Mouse (Mus musculus) intestine, postnatal 0 days (tissue): ENCODE measurements around the gene Csrp3. TPM values are rescaled to one million over a fixed set of nuclear protein-coding genes. Genes with fewer than 3 reads are reported as not detected.

Experiments
- ATAC-seq: fragments of 200-750 bp; cut with Nextera tagmentation; 2 replicates; pipeline ENCODE4 v1.8.0; 2017; ENCODE audit warnings: mild to moderate bottlenecking, moderate TSS enrichment, moderate library complexity
- H3K27ac ChIP-seq: fragments of 300-500 bp; sonication (generic); 2 replicates; pipeline ENCODE4 v1.5.1; 2014; ENCODE audit warnings: mild to moderate bottlenecking, low read depth, low read length, moderate library complexity
- H3K27me3 ChIP-seq: fragments of 300-500 bp; sonication (generic); replicated peaks from 2 replicates; pipeline ENCODE4 v1.6.1; 2014; ENCODE audit warnings: low read length, mixed read lengths; ENCODE audit not compliant: control insufficient read depth, insufficient read depth
- H3K36me3 ChIP-seq: fragments of 300-500 bp; sonication (generic); 2 replicates; pipeline ENCODE4 v1.6.1; 2014; ENCODE audit warnings: mild to moderate bottlenecking, moderate library complexity; ENCODE audit not compliant: control insufficient read depth, insufficient read depth
- H3K4me1 ChIP-seq: fragments of 300-500 bp; sonication (generic); replicated peaks from 2 replicates; pipeline ENCODE4 v1.6.1; 2014; ENCODE audit warnings: antibody characterized with exemption, low read length, mixed read lengths; ENCODE audit not compliant: control insufficient read depth, insufficient read depth
- H3K4me2 ChIP-seq: fragments of 300-500 bp; sonication (generic); replicated peaks from 2 replicates; pipeline ENCODE4 v1.6.1; 2014; ENCODE audit warnings: low read depth, mild to moderate bottlenecking, moderate library complexity
- H3K4me3 ChIP-seq: fragments of 300-500 bp; sonication (generic); 2 replicates; pipeline ENCODE4 v1.5.1; 2014; ENCODE audit warnings: low read depth, low read length
- H3K9ac ChIP-seq: fragments of 300-500 bp; sonication (generic); 2 replicates; pipeline ENCODE4 v1.6.1; 2014; ENCODE audit warnings: mild to moderate bottlenecking, low read depth, low read length
- H3K9me3 ChIP-seq: fragments of 300-500 bp; sonication (generic); 2 replicates; pipeline ENCODE4 v1.6.1; 2016; ENCODE audit warnings: mixed run types; ENCODE audit not compliant: control insufficient read depth
- CTCF ChIP-seq: sonication (generic); IDR thresholded peaks from 2 replicates; pipeline ENCODE4 v1.5.1; 2016; ENCODE audit warnings: low read depth, mild to moderate bottlenecking, control low read depth, antibody characterized with exemption, moderate library complexity
- WGBS: fragments of 180-500 bp; shearing (Covaris S2); extraction: QIAGEN DNeasy Blood & Tissue Kit; methylation state at CpG from one replicate; pipeline ENCODE4 v1.1.7; 2014; 5-methylcytosine and 5-hydroxymethylcytosine counted together
- polyA plus RNA-seq: library from polyadenylated mRNA; unstranded; fragments of >200 nt; fragmentation: Nextera tagmentation; extraction: Ambion mirVana; gene quantifications from 2 replicates; pipeline ENCODE4 v1.2.1, GENCODE M21; 2015

Gene Csrp3
- polyA plus RNA-seq = 5.0 and 5.8 TPM in 2 replicates

- ATAC-seq = no peak
- H3K36me3 ChIP-seq = no peaks in the 10 kb centered on the region
- no peak within 1 kb of the TSS for H3K27ac ChIP-seq
- no peak within 1 kb of the TSS for H3K4me2 ChIP-seq
- TF ChIP-seq CTCF = no peak
- WGBS = 64% methylated on average over 11 of the region's 11 CpGs
- H3K9ac ChIP-seq = no peak within 1 kb of the TSS
- H3K4me3 ChIP-seq = no peak within 1 kb of the TSS
- no peaks in the 10 kb centered on the region for H3K9me3 ChIP-seq
- peaks cover 4% of the 10 kb centered on the region; the same call in 1 of the 2 replicates for H3K4me1 ChIP-seq
- H3K27me3 ChIP-seq = no peaks in the 10 kb centered on the region
Observed at GRCm38 (mm10) chr7:48847820-48848650, at the start of gene Csrp3. Csrp3 (minus strand) TSS chr7:48848033.

DNA sequence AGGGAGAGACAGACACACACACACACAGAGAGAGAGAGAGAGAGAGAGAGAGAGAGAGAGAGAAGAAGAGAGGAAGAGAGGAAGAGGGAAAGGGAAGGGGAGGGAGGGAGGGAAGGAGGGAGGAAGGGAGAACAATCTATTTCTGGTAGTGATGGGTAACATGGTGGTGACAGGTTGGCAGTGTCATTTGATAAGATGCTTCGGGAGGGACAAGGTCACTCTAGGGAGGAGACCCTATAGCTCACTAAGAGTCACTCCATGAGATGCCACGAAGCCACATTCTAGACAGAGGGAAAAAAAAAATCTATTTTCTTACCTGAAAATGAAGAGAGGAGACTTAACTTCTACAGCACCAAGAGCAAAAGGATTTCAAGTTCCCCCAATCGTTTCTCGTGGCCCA lies 48.2 kb upstream of the Csrp3 start:
- no peak overlapping the region for H3K4me2 ChIP-seq
- no peak for TF ChIP-seq CTCF
- H3K36me3 ChIP-seq = no peaks in the 10 kb centered on the region
- H3K4me1 ChIP-seq = no peaks in the 10 kb centered on the region
- 75% methylated on average over 4 of the region's 4 CpGs for WGBS
- no peaks in the 10 kb centered on the region for H3K9me3 ChIP-seq
- H3K27me3 ChIP-seq = no peaks in the 10 kb centered on the region
- H3K27ac ChIP-seq = no peak overlapping the region
- ATAC-seq = no peak
- no peak overlapping the region for H3K9ac ChIP-seq
- no peak overlapping the region for H3K4me3 ChIP-seq

DNA sequence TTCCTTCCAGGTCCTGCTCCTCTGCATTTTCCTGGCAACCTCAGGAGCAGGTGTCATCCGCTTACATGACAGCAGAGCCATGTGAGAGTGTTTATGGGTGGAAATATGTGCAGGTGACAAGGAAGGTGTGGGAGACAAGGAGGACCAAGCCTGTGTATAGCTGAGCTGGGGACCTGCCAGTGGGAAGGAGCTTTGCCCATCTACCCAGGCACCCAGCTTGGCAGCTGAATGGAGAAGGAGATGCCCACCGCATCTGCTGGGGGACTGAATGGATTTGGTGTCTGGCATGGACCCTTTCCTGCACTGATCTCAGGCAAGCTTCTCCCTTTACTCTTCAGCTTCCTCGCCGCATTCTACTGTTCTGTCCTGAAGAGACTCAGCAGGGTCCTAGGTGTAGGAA lies 47.6 kb upstream of the Csrp3 start:
- no peak for ATAC-seq

DNA sequence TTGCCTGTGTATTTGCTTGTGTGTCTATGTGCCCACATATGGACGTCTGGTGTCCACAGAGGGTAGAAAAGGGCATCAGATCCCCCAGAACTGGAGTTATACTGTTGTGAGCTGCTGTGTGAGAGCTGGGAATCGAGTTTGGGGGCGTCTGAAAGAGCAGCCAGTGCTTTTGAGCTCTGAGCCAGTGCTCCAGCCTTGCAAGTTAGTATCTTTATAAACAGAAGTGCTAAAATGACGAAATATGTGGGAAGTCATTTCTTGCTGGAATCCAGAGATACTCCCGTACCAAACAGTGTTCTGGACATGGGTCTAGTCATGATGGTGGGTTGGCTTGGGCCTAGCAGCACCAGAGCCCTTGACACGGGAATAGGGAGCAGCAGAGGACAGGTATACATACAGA lies 46.9 kb upstream of the Csrp3 start:
- no peak overlapping the region for H3K4me3 ChIP-seq

More for the DNA sequence above, 47.6 kb upstream of the Csrp3 start:
- H3K4me3 ChIP-seq = no peak overlapping the region
- H3K9me3 ChIP-seq = no peaks in the 10 kb centered on the region
- no peak overlapping the region for H3K27ac ChIP-seq
- 96% methylated on average over 4 of the region's 4 CpGs for WGBS
- no peak overlapping the region for H3K9ac ChIP-seq
- H3K4me1 ChIP-seq = no peaks in the 10 kb centered on the region
- no peak for TF ChIP-seq CTCF
- H3K4me2 ChIP-seq = no peak overlapping the region
- no peaks in the 10 kb centered on the region for H3K27me3 ChIP-seq
- no peaks in the 10 kb centered on the region for H3K36me3 ChIP-seq

DNA sequence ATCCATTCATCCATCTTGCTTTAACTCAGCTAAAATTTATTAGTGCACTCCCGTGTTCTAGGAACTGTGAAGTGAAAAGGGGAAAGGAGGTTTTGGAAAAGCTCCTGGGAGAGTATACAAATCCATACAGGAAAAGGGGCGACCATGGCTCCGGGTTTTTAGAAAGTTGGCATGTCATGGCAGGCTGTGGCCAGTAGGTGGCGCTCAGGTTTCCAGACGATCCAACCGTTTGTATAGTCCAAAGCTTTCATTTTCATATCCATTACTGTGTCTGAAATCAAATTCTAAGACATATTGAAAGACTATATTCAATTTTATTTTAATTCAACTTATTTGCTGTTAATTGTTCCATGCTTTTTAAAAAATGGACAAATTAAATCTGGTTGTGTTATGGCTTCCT lies 46.3 kb upstream of the Csrp3 start:
- Histone ChIP-seq H3K4me2 (no peak overlapping the region), H3K9me3 (no peaks in the 10 kb centered on the region), H3K27ac (no peak overlapping the region), H3K4me3 (no peak overlapping the region), H3K27me3 (no peaks in the 10 kb centered on the region), H3K4me1 (no peaks in the 10 kb centered on the region; the same call in 1 of the 2 replicates), H3K36me3 (no peaks in the 10 kb centered on the region), H3K9ac (no peak overlapping the region)
- 2% methylated on average over 6 of the region's 6 CpGs for WGBS
- peak; percentile 89 for TF ChIP-seq CTCF
- no peak for ATAC-seq

More for the DNA sequence above, 46.9 kb upstream of the Csrp3 start:
- Histone ChIP-seq H3K36me3 (no peaks in the 10 kb centered on the region), H3K27me3 (no peaks in the 10 kb centered on the region), H3K9ac (no peak overlapping the region), H3K4me1 (no peaks in the 10 kb centered on the region; the same call in 1 of the 2 replicates), H3K9me3 (no peaks in the 10 kb centered on the region), H3K4me2 (no peak overlapping the region), H3K27ac (no peak overlapping the region)
- 71% methylated on average over 6 of the region's 6 CpGs for WGBS
- ATAC-seq = no peak
- TF ChIP-seq CTCF = no peak

- Histone ChIP-seq H3K4me3 (no peak overlapping the region), H3K9ac (no peak overlapping the region), H3K27ac (no peak overlapping the region), H3K9me3 (no peaks in the 10 kb centered on the region), H3K27me3 (no peaks in the 10 kb centered on the region), H3K4me2 (no peak overlapping the region), H3K4me1 (no peaks in the 10 kb centered on the region; the same call in 1 of the 2 replicates), H3K36me3 (no peaks in the 10 kb centered on the region)
- ATAC-seq = no peak
- no peak for TF ChIP-seq CTCF
- WGBS = 85% methylated on average over 7 of the region's 7 CpGs
Observed at GRCm38 (mm10) chr7:48893093-48893492, 45.3 kb upstream of the Csrp3 start.
